In genomic region chr2:32351471-32351961, GRCm38 (mm10) we compare ENCODE assay signal across 9 mouse cellular contexts. TPM values are rescaled to one million over a fixed set of nuclear protein-coding genes. Genes with fewer than 3 reads are reported as not detected.
DNase-seq lines count a peak whose midpoint lies in the region; ATAC-seq and TF ChIP-seq lines count a peak whose summit lies in the region.
"Had no signal": no experiment of that assay in that cellular context is flagged by ENCODE, and none has a peak within 500 bp of the region (broad histone marks: within the 10 kb centered on the region; RNA-seq: fewer than 3 reads in every experiment).

No protein-coding gene starts in this region.

- TF ChIP-seq CTCF in stomach, postnatal 0 days (IDR thresholded peaks at IDR 0.05; ENCODE audit: low read depth) = no peak

- H3K27ac ChIP-seq in limb, embryonic 12.5 days = peak overlapping the region; percentile 94
- H3K27ac ChIP-seq in stomach, postnatal 0 days (replicated peaks) = no peak overlapping the region

- H3K27me3 ChIP-seq in limb, embryonic 12.5 days = no peaks in the 10 kb centered on the region
- H3K27me3 ChIP-seq in stomach, postnatal 0 days (ENCODE audit: control insufficient read depth, insufficient read depth, low read length) = no peaks in the 10 kb centered on the region

- H3K9me3 ChIP-seq in limb, embryonic 12.5 days = no peaks in the 10 kb centered on the region
- no peaks in the 10 kb centered on the region for H3K9me3 ChIP-seq in stomach, postnatal 0 days (ENCODE audit: control insufficient read depth, low read length)
- H3K9me3 ChIP-seq: megakaryocyte, embryonic 14.5 days had no signal

- no peak for ATAC-seq in limb, embryonic 12.5 days (ENCODE audit: insufficient number of reproducible peaks, insufficient read depth, low FRiP score, low TSS enrichment, low read depth)
- ATAC-seq in stomach, postnatal 0 days (ENCODE audit: low FRiP score, low TSS enrichment) = no peak

- peaks cover 38% of the 10 kb centered on the region for H3K4me1 ChIP-seq in limb, embryonic 12.5 days (replicated peaks)
- 0 out of 2 replicates have a peak, but pooled peaks cover 3% of the 10 kb centered on the region for H3K4me1 ChIP-seq in stomach, postnatal 0 days (replicated peaks; ENCODE audit: control insufficient read depth, insufficient read depth)

- peak overlapping the region; percentile 87 for H3K9ac ChIP-seq in limb, embryonic 12.5 days (replicated peaks)
- H3K9ac ChIP-seq in stomach, postnatal 0 days (ENCODE audit: low read length) = no peak overlapping the region

- H3K4me2 ChIP-seq in limb, embryonic 12.5 days = peak overlapping the region; percentile 70
- peak overlapping the region; percentile 96 for H3K4me2 ChIP-seq in stomach, postnatal 0 days (replicated peaks; ENCODE audit: low read depth)

- H3K36me3 ChIP-seq in limb, embryonic 12.5 days = peaks cover 42% of the 10 kb centered on the region
- no peaks in the 10 kb centered on the region; the same call in 1 of the 2 replicates for H3K36me3 ChIP-seq in stomach, postnatal 0 days (ENCODE audit: control insufficient read depth, insufficient read depth, low read length)

- 53% methylated on average over 9 of the region's 9 CpGs for WGBS in limb, embryonic 12.5 days
- 53% methylated on average over 9 of the region's 9 CpGs for WGBS in stomach, postnatal 0 days

- H3K4me3 ChIP-seq in limb, embryonic 12.5 days (replicated peaks) = peak overlapping the region; percentile 80
- H3K4me3 ChIP-seq in stomach, postnatal 0 days (ENCODE audit: low read depth, low read length) = peak overlapping the region; percentile 64; the same call in 1 of the 2 replicates

- TF ChIP-seq EP300 in stomach, postnatal 0 days (optimal IDR thresholded peaks at IDR 0.05) = no peak

- peak; percentile 84 for DNase-seq in cerebellum, adult 11-12 months
- no peak for DNase-seq in cerebellum, postnatal 4 days (ENCODE audit: low spot score in 2 of 2)
- DNase-seq in thymus, postnatal 0 days (ENCODE audit: low spot score) = peak; percentile 7
- no peak for DNase-seq in thymus, adult 18-20 months
- no peak for DNase-seq in stomach, postnatal 0 days (ENCODE audit: low spot score)
- DNase-seq in c-Kit-positive CD71-positive TER-119-positive erythroid progenitor cells, embryonic 14.5 days (ENCODE audit: low spot score) = no peak
- no peak for DNase-seq in urinary bladder, postnatal 4 days (ENCODE audit: low spot score in 2 of 2)

RNA-seq across cellular contexts. Expression of gene Ciz1, which starts 0.6 kb away (rescaled TPM):
- 30.5 and 37.6 TPM in 2 replicates for polyA plus RNA-seq in thymus, postnatal 0 days (2015; fragmentation: Nextera tagmentation; extraction: Ambion mirVana)
- 55.4 and 62.1 TPM in 2 replicates for polyA plus RNA-seq in limb, embryonic 12.5 days (2016; fragmentation: Nextera tagmentation; extraction: Ambion mirVana)
- 14.0 and 16.1 TPM in 2 replicates for polyA plus RNA-seq in stomach, postnatal 0 days (2015; fragmentation: Nextera tagmentation; extraction: Ambion mirVana)

RNA-seq across cellular contexts. Expression of gene Dnm1, which starts 1.6 kb away (rescaled TPM):
- polyA plus RNA-seq in thymus, postnatal 0 days (2015; fragmentation: Nextera tagmentation; extraction: Ambion mirVana) = 0.69 and 0.83 TPM in 2 replicates
- 38.8 and 46.8 TPM in 2 replicates for polyA plus RNA-seq in limb, embryonic 12.5 days (2016; fragmentation: Nextera tagmentation; extraction: Ambion mirVana)
- 5.6 and 6.2 TPM in 2 replicates for polyA plus RNA-seq in stomach, postnatal 0 days (2015; fragmentation: Nextera tagmentation; extraction: Ambion mirVana)

RNA-seq across cellular contexts. Expression of gene 1110008P14Rik, which starts 30.2 kb away (rescaled TPM):
- polyA plus RNA-seq in thymus, postnatal 0 days (2015; fragmentation: Nextera tagmentation; extraction: Ambion mirVana) = 66.9 and 77.3 TPM in 2 replicates
- polyA plus RNA-seq in limb, embryonic 12.5 days (2016; fragmentation: Nextera tagmentation; extraction: Ambion mirVana) = 44.3 and 45.8 TPM in 2 replicates
- 85.0 and 90.1 TPM in 2 replicates for polyA plus RNA-seq in stomach, postnatal 0 days (2015; fragmentation: Nextera tagmentation; extraction: Ambion mirVana)

RNA-seq across cellular contexts. Expression of gene Lcn2, which starts 36.5 kb away (rescaled TPM):
- polyA plus RNA-seq in thymus, postnatal 0 days (2015; fragmentation: Nextera tagmentation; extraction: Ambion mirVana) = 4.3 and 6.3 TPM in 2 replicates
- 0.95 TPM in 1 of 2 replicates, not detected in the other for polyA plus RNA-seq in limb, embryonic 12.5 days (2016; fragmentation: Nextera tagmentation; extraction: Ambion mirVana)
- 1.8 TPM in 2 replicates for polyA plus RNA-seq in stomach, postnatal 0 days (2015; fragmentation: Nextera tagmentation; extraction: Ambion mirVana)

RNA-seq across cellular contexts. Expression of gene Ptges2, which starts 44.2 kb away (rescaled TPM):
- polyA plus RNA-seq in thymus, postnatal 0 days (2015; fragmentation: Nextera tagmentation; extraction: Ambion mirVana) = 17.8 and 18.5 TPM in 2 replicates
- polyA plus RNA-seq in limb, embryonic 12.5 days (2016; fragmentation: Nextera tagmentation; extraction: Ambion mirVana) = 32.2 and 36.7 TPM in 2 replicates
- polyA plus RNA-seq in stomach, postnatal 0 days (2015; fragmentation: Nextera tagmentation; extraction: Ambion mirVana) = 31.6 and 33.0 TPM in 2 replicates

Comparison
In these comparisons a context has a peak if more than half of its experiments do, and no peak if none do; other contexts are left out.
1. DNase-seq: peak in cerebellum, adult 11-12 months (single experiment) and thymus, postnatal 0 days (single experiment); none in cerebellum, postnatal 4 days (0 of 2), thymus, adult 18-20 months (0 of 2), stomach, postnatal 0 days (single experiment), c-Kit-positive CD71-positive TER-119-positive erythroid progenitor cells, embryonic 14.5 days (single experiment) and urinary bladder, postnatal 4 days (0 of 2).